10 mouse cellular contexts compared by ENCODE assay signal in genomic region chr14:119831165-119832011, GRCm38 (mm10).
DNase-seq lines count a peak whose midpoint lies in the region; ATAC-seq lines count a peak whose summit lies in the region.
"Had no signal": no experiment of that assay in that cellular context is flagged by ENCODE, and none has a peak within 500 bp of the region (broad histone marks: within the 10 kb centered on the region; RNA-seq: fewer than 3 reads in every experiment).

No protein-coding gene starts in this region.

- H3K9me3 ChIP-seq in forebrain, embryonic 14.5 days (replicated peaks; ENCODE audit: control insufficient read depth, low read length) = no peaks in the 10 kb centered on the region
- H3K9me3 ChIP-seq in intestine, embryonic 15.5 days = no peaks in the 10 kb centered on the region
- H3K9me3 ChIP-seq in neural tube, embryonic 13.5 days = no peaks in the 10 kb centered on the region; the same call in 1 of the 2 replicates

- H3K4me3 ChIP-seq in forebrain, embryonic 14.5 days (ENCODE audit: low read depth, low read length) = 0 out of 2 replicates have a peak overlapping the region, but pooled peaks have one; percentile 6
- no peak overlapping the region for H3K4me3 ChIP-seq in intestine, embryonic 15.5 days (replicated peaks)
- peak overlapping the region; percentile 9; the same call in 1 of the 2 replicates for H3K4me3 ChIP-seq in neural tube, embryonic 13.5 days
- H3K4me3 ChIP-seq: gastrocnemius, adult 2 months; myocyte had no signal

- peak; percentile 24 for DNase-seq in kidney, postnatal 4 days
- no peak for DNase-seq in kidney, postnatal 25 days
- DNase-seq in forebrain, embryonic 14.5 days (ENCODE audit: low spot score) = peak; percentile 39
- DNase-seq in thymus, postnatal 0 days (ENCODE audit: low spot score) = no peak
- DNase-seq in urinary bladder, postnatal 36 days (ENCODE audit: low spot score in 2 of 2) = no peak
- DNase-seq in frontal cortex, postnatal 10 days (ENCODE audit: low spot score in 2 of 2) = no peak
- DNase-seq: gastrocnemius, adult 2 months had no signal

- H3K27me3 ChIP-seq in forebrain, embryonic 14.5 days (replicated peaks; ENCODE audit: control insufficient read depth, insufficient read depth, low read length) = no peaks in the 10 kb centered on the region
- H3K27me3 ChIP-seq in intestine, embryonic 15.5 days (replicated peaks) = no peaks in the 10 kb centered on the region
- no peaks in the 10 kb centered on the region for H3K27me3 ChIP-seq in neural tube, embryonic 13.5 days

- H3K27ac ChIP-seq in forebrain, embryonic 14.5 days (ENCODE audit: low read depth, low read length) = no peak overlapping the region
- H3K27ac ChIP-seq in intestine, embryonic 15.5 days = no peak overlapping the region
- H3K27ac ChIP-seq in neural tube, embryonic 13.5 days (replicated peaks) = peak overlapping the region; percentile 84
- H3K27ac ChIP-seq: gastrocnemius, adult 2 months had no signal

- ATAC-seq in forebrain, embryonic 14.5 days = peak; percentile 80
- ATAC-seq in intestine, embryonic 15.5 days = peak; percentile 66
- ATAC-seq in neural tube, embryonic 13.5 days (ENCODE audit: low read depth) = peak; percentile 88

- 41% methylated on average over 19 of the region's 19 CpGs for WGBS in forebrain, embryonic 14.5 days
- 43% methylated on average over 19 of the region's 19 CpGs for WGBS in intestine, embryonic 15.5 days
- WGBS in neural tube, embryonic 13.5 days = 27% methylated on average over 19 of the region's 19 CpGs

- H3K9ac ChIP-seq in forebrain, embryonic 14.5 days (ENCODE audit: low read length) = no peak overlapping the region
- no peak overlapping the region for H3K9ac ChIP-seq in intestine, embryonic 15.5 days
- H3K9ac ChIP-seq in neural tube, embryonic 13.5 days = peak overlapping the region; percentile 45

- no peaks in the 10 kb centered on the region for H3K36me3 ChIP-seq in forebrain, embryonic 14.5 days (ENCODE audit: control insufficient read depth, insufficient read depth, low read length)
- no peaks in the 10 kb centered on the region for H3K36me3 ChIP-seq in intestine, embryonic 15.5 days
- no peaks in the 10 kb centered on the region for H3K36me3 ChIP-seq in neural tube, embryonic 13.5 days

- peak overlapping the region; percentile 37 for H3K4me2 ChIP-seq in forebrain, embryonic 14.5 days (ENCODE audit: low read length)
- H3K4me2 ChIP-seq in intestine, embryonic 15.5 days (replicated peaks) = peak overlapping the region; percentile 6; the same call in 1 of the 2 replicates
- peak overlapping the region; percentile 46 for H3K4me2 ChIP-seq in neural tube, embryonic 13.5 days

- peaks cover 11% of the 10 kb centered on the region for H3K4me1 ChIP-seq in forebrain, embryonic 14.5 days (ENCODE audit: control insufficient read depth, insufficient read depth, low read length)
- H3K4me1 ChIP-seq in intestine, embryonic 15.5 days (replicated peaks) = 0 out of 2 replicates have a peak, but pooled peaks cover 5% of the 10 kb centered on the region
- peaks cover 45% of the 10 kb centered on the region for H3K4me1 ChIP-seq in neural tube, embryonic 13.5 days (replicated peaks)

Comparison
In these comparisons a context has a peak if more than half of its experiments do, and no peak if none do; other contexts are left out.
1. DNase-seq: peak in kidney, postnatal 4 days (2 of 2) and forebrain, embryonic 14.5 days (single experiment); none in kidney, postnatal 25 days (0 of 2), thymus, postnatal 0 days (single experiment), urinary bladder, postnatal 36 days (0 of 2) and frontal cortex, postnatal 10 days (0 of 2).
2. Peak in every context shown above with its lines, with median percentiles within 50 percentile points of each other: ATAC-seq and H3K4me2 ChIP-seq.